Mouse (Mus musculus): ENCODE data around the gene Glud1.
"Not testable (repeated sequence)": the region's sequence is repeated elsewhere in the genome, so short reads cannot be mapped to it uniquely, and the experiment has no call there.

Gene Glud1

GRCm38 (mm10) chr14:34352523-34352922 is 42.0 kb downstream of the Glud1 start:
- no peak for DNase-seq (ENCODE audit: low spot score in 2 of 2)

- no peak for DNase-seq (ENCODE audit: low spot score in 2 of 2)
These were observed 42.8 kb downstream of the Glud1 start for GRCm38 (mm10) chr14:34353326-34353725.

- DNase-seq (ENCODE audit: low spot score in 2 of 2), result no peak
These were observed 43.9 kb downstream of the Glud1 start for GRCm38 (mm10) chr14:34354456-34354855.

- no peak for DNase-seq (ENCODE audit: low spot score in 2 of 2)
These were observed 44.8 kb downstream of the Glud1 start, which contains the start of gene Fam25c for GRCm38 (mm10) chr14:34355301-34355700. TSS of gene Fam25c (minus strand) at chr14:34355433.

GRCm38 (mm10) chr14:34357671-34358455 is 47.3 kb downstream of the Glud1 start:
- DNase-seq (ENCODE audit: low spot score in 2 of 2), result no peak

- DNase-seq (ENCODE audit: low spot score in 2 of 2), result no peak
These were observed 49.2 kb downstream of the Glud1 start for GRCm38 (mm10) chr14:34359676-34360244.

GRCm38 (mm10) chr14:34360251-34360650 is 49.7 kb downstream of the Glud1 start:
- DNase-seq (ENCODE audit: low spot score in 2 of 2), result no peak

GRCm38 (mm10) chr14:34362135-34362534 is 51.6 kb downstream of the Glud1 start:
- DNase-seq (ENCODE audit: low spot score in 2 of 2), result no peak

GRCm38 (mm10) chr14:34362726-34363445 is 52.4 kb downstream of the Glud1 start:
- peak in 1 of 2 experiments; percentile 59 for DNase-seq (ENCODE audit: low spot score in 2 of 2)

GRCm38 (mm10) chr14:34363490-34364253 is 53.1 kb downstream of the Glud1 start:
- peak in 1 of 2 experiments; percentile 46 for DNase-seq (ENCODE audit: low spot score in 2 of 2)

- not testable (repeated sequence) for DNase-seq (ENCODE audit: low spot score in 2 of 2)
These were observed 54.0 kb downstream of the Glud1 start for GRCm38 (mm10) chr14:34364254-34365146.

GRCm38 (mm10) chr14:34365147-34365507 is 54.6 kb downstream of the Glud1 start:
- DNase-seq (ENCODE audit: low spot score in 2 of 2), result no peak

GRCm38 (mm10) chr14:34370203-34370602 is 59.7 kb downstream of the Glud1 start:
- DNase-seq (ENCODE audit: low spot score in 2 of 2), result no peak

GRCm38 (mm10) chr14:34370921-34371320 is 60.4 kb downstream of the Glud1 start:
- no peak for DNase-seq (ENCODE audit: low spot score in 2 of 2)

GRCm38 (mm10) chr14:34371763-34372162 is 61.2 kb downstream of the Glud1 start:
- DNase-seq (ENCODE audit: low spot score in 2 of 2), result no peak

GRCm38 (mm10) chr14:34372646-34373045 is 62.1 kb downstream of the Glud1 start:
- peak; percentile 51 to 70 for DNase-seq (ENCODE audit: low spot score in 2 of 2)

- no peak for DNase-seq (ENCODE audit: low spot score in 2 of 2)
These were observed 63.1 kb downstream of the Glud1 start for GRCm38 (mm10) chr14:34373581-34373980.

- no peak for DNase-seq (ENCODE audit: low spot score in 2 of 2)
These were observed 64.0 kb downstream of the Glud1 start, which contains the start of gene Sncg for GRCm38 (mm10) chr14:34374577-34374976. TSS of gene Sncg (minus strand) at chr14:34374789.

- DNase-seq (ENCODE audit: low spot score in 2 of 2), result no peak
These were observed 64.9 kb downstream of the Glud1 start, which contains the start of gene Mmrn2 for GRCm38 (mm10) chr14:34375415-34375904. TSS of gene Mmrn2 (plus strand) at chr14:34375465.

- no peak for DNase-seq (ENCODE audit: low spot score in 2 of 2)
These were observed 65.4 kb downstream of the Glud1 start for GRCm38 (mm10) chr14:34375941-34376340.

Data from cerebellum, postnatal 4 days (tissue).